ENCODE assay signal across 8 mouse cellular contexts in the genomic region with DNA sequence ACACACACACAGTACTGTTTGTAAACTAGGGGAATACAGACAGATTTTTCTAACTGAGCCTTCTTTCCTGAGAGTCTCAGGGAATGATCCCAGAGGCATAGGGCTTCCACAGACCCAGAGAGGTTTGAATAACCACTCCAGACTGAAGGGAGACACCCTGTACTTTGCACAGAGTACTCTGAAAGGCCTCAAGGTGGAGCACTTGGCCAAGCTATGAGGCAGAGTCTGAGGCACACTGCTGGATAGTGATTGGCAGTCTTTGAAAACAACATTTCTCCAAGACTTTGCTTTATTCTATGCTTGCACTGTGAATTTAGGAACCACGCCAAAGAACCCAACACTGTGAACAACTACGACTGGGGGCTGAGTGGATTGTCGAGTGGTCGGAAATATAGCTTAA.
DNase-seq lines count a peak whose midpoint lies in the region; ATAC-seq and TF ChIP-seq lines count a peak whose summit lies in the region.

No protein-coding gene starts in this region.

- no peak for TF ChIP-seq POLR2A in lung, adult 2 months (IDR thresholded peaks at IDR 0.05; ENCODE audit: borderline replicate concordance, extremely low read depth, low read depth, low read length)

- DNase-seq in heart, adult 8-10 months (ENCODE audit: low spot score): no peak
- DNase-seq in adrenal gland, postnatal 36 days: peak; percentile 13 to 18
- peak; percentile 16 to 29 for DNase-seq in frontal cortex, postnatal 10 days (ENCODE audit: low spot score in 2 of 2)
- DNase-seq in kidney, postnatal 10 days: peak; percentile 67
- DNase-seq in lung, adult 2 months: no peak
- peak; percentile 8 for DNase-seq in ovary, postnatal 36 days (ENCODE audit: low spot score)
- DNase-seq in spleen, adult 18-20 months: no peak

- 19% methylated on average over 4 of the region's 4 CpGs for WGBS in heart, embryonic 15.5 days
- 14% methylated on average over 4 of the region's 4 CpGs for WGBS in lung, adult 2 months

- no peak overlapping the region for H3K4me2 ChIP-seq in heart, embryonic 15.5 days

- no peaks in the 10 kb centered on the region for H3K27me3 ChIP-seq in heart, embryonic 15.5 days

- no peak overlapping the region for H3K9ac ChIP-seq in heart, embryonic 15.5 days

- H3K4me1 ChIP-seq in heart, embryonic 15.5 days (replicated peaks): no peaks in the 10 kb centered on the region
- no peaks in the 10 kb centered on the region for H3K4me1 ChIP-seq in lung, adult 2 months (ENCODE audit: control insufficient read depth, insufficient read depth, low read length)

- TF ChIP-seq CTCF in lung, adult 2 months (IDR thresholded peaks at IDR 0.05; ENCODE audit: insufficient read depth, low read length): peak; percentile 43; the same call in 1 of the 2 replicates

- no peak overlapping the region for H3K4me3 ChIP-seq in heart, embryonic 15.5 days
- no peak overlapping the region for H3K4me3 ChIP-seq in lung, adult 2 months (replicated peaks; ENCODE audit: extremely low read depth, low read depth, low read length)

- no peaks in the 10 kb centered on the region for H3K36me3 ChIP-seq in heart, embryonic 15.5 days

- 0 out of 2 replicates have a peak, but pooled peaks have one; percentile 39 for ATAC-seq in heart, embryonic 15.5 days (replicated peaks; ENCODE audit: insufficient number of reproducible peaks, insufficient read depth, low FRiP score, low read depth)

- H3K27ac ChIP-seq in heart, embryonic 15.5 days: no peak overlapping the region

- no peaks in the 10 kb centered on the region for H3K9me3 ChIP-seq in heart, embryonic 15.5 days (replicated peaks)

Comparison
In these comparisons a context has a peak if more than half of its experiments do, and no peak if none do; other contexts are left out.
1. DNase-seq: peak in adrenal gland, postnatal 36 days (2 of 2), frontal cortex, postnatal 10 days (2 of 2), kidney, postnatal 10 days (single experiment) and ovary, postnatal 36 days (single experiment); none in heart, adult 8-10 months (single experiment), lung, adult 2 months (single experiment) and spleen, adult 18-20 months (0 of 2).